Mouse (Mus musculus) MEL (cell line): Measurements from ENCODE around the gene Oxt.

Experiments used
- E2F4 ChIP-seq: IDR thresholded peaks from 2 replicates; pipeline ENCODE4 v1.6.1; 2011; ENCODE audit warnings: low read depth, low read length, improper control_type of control experiment, borderline replicate concordance
- EP300 ChIP-seq, 2 experiments: IDR thresholded peaks; 2 replicates each; pipeline ENCODE4 v1.6.1; 2011; ENCODE audit warnings: improper control_type of control experiment in 2 of 2, low read length in 2 of 2, low read depth in 1 of 2, mild to moderate bottlenecking in 1 of 2
- MAX ChIP-seq: IDR thresholded peaks from 2 replicates; pipeline ENCODE4 v1.6.1; 2011; ENCODE audit warnings: low read length, improper control_type of control experiment
- POLR2A ChIP-seq, 2 experiments: IDR thresholded peaks; 2 replicates each; pipeline ENCODE4 v1.6.1; 2011 to 2012; ENCODE audit warnings: low read length in 2 of 2, mild to moderate bottlenecking in 2 of 2, control low read depth in 1 of 2, improper control_type of control experiment in 1 of 2, low read depth in 1 of 2, moderate library complexity in 1 of 2; ENCODE audit not compliant: control insufficient read depth in 1 of 2, insufficient read depth in 1 of 2, poor library complexity in 1 of 2
- POLR2AphosphoS2 ChIP-seq: IDR thresholded peaks from 2 replicates; pipeline ENCODE4 v1.6.1; 2011; ENCODE audit warnings: low read length, improper control_type of control experiment
- ZKSCAN1 ChIP-seq: IDR thresholded peaks from 2 replicates; pipeline ENCODE4 v1.6.1; 2012; ENCODE audit warnings: low read depth, mild to moderate bottlenecking, inconsistent platforms, low read length, improper control_type of control experiment, moderate library complexity

DNA sequence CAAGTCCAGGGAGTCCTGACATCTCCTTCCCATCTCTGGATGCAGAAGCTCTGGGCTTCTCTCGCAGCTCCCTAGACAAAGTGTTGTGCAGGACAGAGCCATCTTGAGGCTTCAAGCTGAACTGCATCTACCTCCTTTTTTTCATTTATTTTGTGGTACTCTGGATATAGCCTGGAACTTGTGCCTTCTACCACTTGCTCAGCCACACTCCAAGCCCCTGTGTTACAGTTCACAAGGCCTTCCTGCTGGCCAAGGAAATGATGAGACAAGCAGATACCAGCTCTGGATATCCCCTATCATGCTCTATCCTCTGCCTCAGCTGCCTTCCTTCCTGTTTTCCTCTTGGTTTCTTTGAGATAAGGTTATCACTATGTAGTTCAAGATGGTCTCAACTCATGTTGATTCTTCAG, 21.6 kb downstream of the Oxt start:
- no peak for TF ChIP-seq POLR2A (IDR thresholded peaks at IDR 0.05; ENCODE audit: control insufficient read depth in 1 of 2, insufficient read depth in 1 of 2, low read depth in 1 of 2, low read length in 2 of 2, poor library complexity in 1 of 2)
- peak; percentile 96 for TF ChIP-seq EP300 (IDR thresholded peaks at IDR 0.05; ENCODE audit: low read depth in 1 of 2, low read length in 2 of 2)
- TF ChIP-seq E2F4, result no peak
- no peak for TF ChIP-seq ZKSCAN1
- TF ChIP-seq MAX, result no peak
- TF ChIP-seq POLR2AphosphoS2, result no peak
